Mouse (Mus musculus): ENCODE results near the gene A730015C16Rik.

- TF ChIP-seq GATA1 (IDR thresholded peaks at IDR 0.05; ENCODE audit: borderline replicate concordance, low read length) (no peak), FLI1 (IDR thresholded peaks at IDR 0.05; ENCODE audit: low read length) (no peak)
Measured at GRCm38 (mm10) chr4:108830698-108831097, 17.7 kb downstream of the A730015C16Rik start.

Data from megakaryocyte, embryonic 14.5 days (primary cell).